Mouse (Mus musculus) testis, adult 2 months (tissue): Measurements from ENCODE around the gene Drc7. TPM values are rescaled to one million over a fixed set of nuclear protein-coding genes. Genes with fewer than 3 reads are reported as not detected.

ENCODE experiments used
- H3K27ac ChIP-seq: fragments of 200-500 bp; 2 replicates; pipeline ENCODE4 v1.5.1; 2012; ENCODE audit warnings: low read depth, low read length; ENCODE audit not compliant: control insufficient read depth, insufficient read depth
- H3K27me3 ChIP-seq: fragments of 200-500 bp; 2 replicates; pipeline ENCODE4 v1.6.1; 2012; ENCODE audit warnings: mild to moderate bottlenecking, low read length, moderate library complexity; ENCODE audit not compliant: control insufficient read depth, insufficient read depth
- H3K36me3 ChIP-seq: fragments of 200-500 bp; 2 replicates; pipeline ENCODE4 v1.6.1; 2012; ENCODE audit warnings: mild to moderate bottlenecking, low read length; ENCODE audit not compliant: control insufficient read depth, insufficient read depth
- H3K4me1 ChIP-seq: fragments of 200-500 bp; 2 replicates; pipeline ENCODE4 v1.6.1; 2012; ENCODE audit warnings: low read length; ENCODE audit not compliant: control insufficient read depth, insufficient read depth
- H3K4me3 ChIP-seq: fragments of 200-500 bp; 2 replicates; pipeline ENCODE4 v1.5.1; 2012; ENCODE audit warnings: low read depth, mild to moderate bottlenecking, low read length, moderate library complexity, mixed read lengths; ENCODE audit not compliant: control insufficient read depth
- CTCF ChIP-seq: fragments of 200-500 bp; IDR thresholded peaks from 2 replicates; pipeline ENCODE4 v1.5.1; 2012; ENCODE audit warnings: low read depth, mild to moderate bottlenecking, inconsistent platforms, low read length, moderate library complexity; ENCODE audit not compliant: control insufficient read depth, insufficient read depth, insufficient replicate concordance
- POLR2A ChIP-seq: fragments of 200-500 bp; IDR thresholded peaks from 2 replicates; pipeline ENCODE4 v1.6.1; 2012; ENCODE audit warnings: low read depth, mild to moderate bottlenecking, inconsistent platforms, low read length, moderate library complexity; ENCODE audit not compliant: control insufficient read depth
- polyA plus RNA-seq: library from polyadenylated mRNA; depleted of rRNA; stranded (reverse); fragments of >200 nt; gene quantifications from 2 replicates; pipeline ENCODE4 v1.2.3, GENCODE M21; 2012

Drc7 gene
- polyA plus RNA-seq, 1 experiment = 87.3 TPM

GRCm38 (mm10) chr8:95101972-95102371, 47.1 kb downstream of the Drc7 start:
- Histone ChIP-seq H3K27me3 (no peaks in the 10 kb centered on the region), H3K4me1 (no peaks in the 10 kb centered on the region), H3K36me3 (no peaks in the 10 kb centered on the region; the same call in 1 of the 2 replicates), H3K27ac (no peak overlapping the region), H3K4me3 (no peak overlapping the region)
- TF ChIP-seq CTCF (peak; percentile 25; the same call in 1 of the 2 replicates), POLR2A (no peak)

GRCm38 (mm10) chr8:95107306-95107705, 52.4 kb downstream of the Drc7 start:
- H3K36me3 ChIP-seq = no peaks in the 10 kb centered on the region
- H3K27me3 ChIP-seq = no peaks in the 10 kb centered on the region
- no peak overlapping the region for H3K4me3 ChIP-seq
- no peak overlapping the region for H3K27ac ChIP-seq
- TF ChIP-seq POLR2A = no peak
- H3K4me1 ChIP-seq = no peaks in the 10 kb centered on the region

- no peak for TF ChIP-seq POLR2A
- no peak for TF ChIP-seq CTCF
These were observed 57.7 kb downstream of the Drc7 start for GRCm38 (mm10) chr8:95112594-95112993.

GRCm38 (mm10) chr8:95113108-95113507, 58.2 kb downstream of the Drc7 start:
- H3K4me3 ChIP-seq = peak overlapping the region; percentile 75
- TF ChIP-seq CTCF (no peak), POLR2A (no peak; the same call in 1 of the 2 replicates)
- no peaks in the 10 kb centered on the region for H3K36me3 ChIP-seq
- H3K27me3 ChIP-seq = no peaks in the 10 kb centered on the region
- no peaks in the 10 kb centered on the region for H3K4me1 ChIP-seq
- H3K27ac ChIP-seq = 0 out of 2 replicates have a peak overlapping the region, but pooled peaks have one; percentile 48

More at GRCm38 (mm10) chr8:95112594-95112993, 57.7 kb downstream of the Drc7 start:
- H3K4me3 ChIP-seq = peak overlapping the region; percentile 75
- H3K36me3 ChIP-seq = no peaks in the 10 kb centered on the region
- no peaks in the 10 kb centered on the region for H3K4me1 ChIP-seq
- H3K27me3 ChIP-seq = no peaks in the 10 kb centered on the region
- no peak overlapping the region for H3K27ac ChIP-seq

GRCm38 (mm10) chr8:95113750-95114149, 58.8 kb downstream of the Drc7 start:
- Histone ChIP-seq H3K4me1 (no peaks in the 10 kb centered on the region), H3K36me3 (no peaks in the 10 kb centered on the region), H3K4me3 (peak overlapping the region; percentile 75), H3K27me3 (no peaks in the 10 kb centered on the region), H3K27ac (no peak overlapping the region)
- TF ChIP-seq CTCF (peak; percentile 32; the same call in 1 of the 2 replicates), POLR2A (no peak; the same call in 1 of the 2 replicates)

GRCm38 (mm10) chr8:95123455-95123854, 68.6 kb downstream of the Drc7 start:
- TF ChIP-seq POLR2A (no peak), CTCF (peak; percentile 21; the same call in 1 of the 2 replicates)
- no peaks in the 10 kb centered on the region for H3K36me3 ChIP-seq
- no peak overlapping the region for H3K4me3 ChIP-seq
- no peaks in the 10 kb centered on the region for H3K4me1 ChIP-seq
- no peaks in the 10 kb centered on the region for H3K27me3 ChIP-seq
- no peak overlapping the region for H3K27ac ChIP-seq

- Histone ChIP-seq H3K27ac (no peak overlapping the region), H3K4me3 (no peak overlapping the region)
- TF ChIP-seq POLR2A (no peak), CTCF (no peak)
These were observed 71.6 kb downstream of the Drc7 start for GRCm38 (mm10) chr8:95126497-95126896.

GRCm38 (mm10) chr8:95127658-95128057, 72.8 kb downstream of the Drc7 start:
- Histone ChIP-seq H3K27ac (no peak overlapping the region), H3K27me3 (no peaks in the 10 kb centered on the region)
- TF ChIP-seq POLR2A (no peak), CTCF (no peak)

More at GRCm38 (mm10) chr8:95126497-95126896, 71.6 kb downstream of the Drc7 start:
- Histone ChIP-seq H3K4me1 (no peaks in the 10 kb centered on the region), H3K27me3 (no peaks in the 10 kb centered on the region), H3K36me3 (no peaks in the 10 kb centered on the region)

More at GRCm38 (mm10) chr8:95127658-95128057, 72.8 kb downstream of the Drc7 start:
- Histone ChIP-seq H3K36me3 (no peaks in the 10 kb centered on the region), H3K4me3 (no peak overlapping the region), H3K4me1 (no peaks in the 10 kb centered on the region)
